Mouse (Mus musculus) heart, embryonic 15.5 days (tissue): Measurements from ENCODE around the gene Bag6. TPM values are rescaled to one million over a fixed set of nuclear protein-coding genes. Genes with fewer than 3 reads are reported as not detected.
A peak's percentile ranks its signal among the peaks of the same experiment; 100 is the strongest.

Experiments
- ATAC-seq: fragments of 200-750 bp; cut with Nextera tagmentation; replicated peaks from 2 replicates; pipeline ENCODE4 v1.8.0; 2017; ENCODE audit warnings: low read depth, moderate TSS enrichment; ENCODE audit not compliant: insufficient number of reproducible peaks, insufficient read depth, low FRiP score
- H3K27ac ChIP-seq: fragments of 300-500 bp; sonication (generic); 2 replicates; pipeline ENCODE4 v1.5.1; 2015; ENCODE audit warnings: mild to moderate bottlenecking, inconsistent platforms
- H3K27me3 ChIP-seq: fragments of 300-500 bp; sonication (generic); 2 replicates; pipeline ENCODE4 v1.6.1; 2015; ENCODE audit warnings: inconsistent platforms
- H3K36me3 ChIP-seq: fragments of 300-500 bp; sonication (generic); 2 replicates; pipeline ENCODE4 v1.6.1; 2015; ENCODE audit warnings: mild to moderate bottlenecking, inconsistent platforms
- H3K4me1 ChIP-seq: fragments of 300-500 bp; sonication (generic); replicated peaks from 2 replicates; pipeline ENCODE4 v1.6.1; 2015; ENCODE audit warnings: inconsistent platforms
- H3K4me2 ChIP-seq: fragments of 300-500 bp; sonication (generic); 2 replicates; pipeline ENCODE4 v1.6.1; 2015; ENCODE audit warnings: inconsistent platforms, mild to moderate bottlenecking, moderate library complexity
- H3K4me3 ChIP-seq: fragments of 300-500 bp; sonication (generic); 2 replicates; pipeline ENCODE4 v1.5.1; 2015; ENCODE audit warnings: mild to moderate bottlenecking, inconsistent platforms
- H3K9ac ChIP-seq: fragments of 300-500 bp; sonication (generic); 2 replicates; pipeline ENCODE4 v1.6.1; 2015; ENCODE audit warnings: mild to moderate bottlenecking, inconsistent platforms
- H3K9me3 ChIP-seq: fragments of 300-500 bp; sonication (generic); replicated peaks from 2 replicates; pipeline ENCODE4 v1.6.1; 2016; ENCODE audit warnings: inconsistent platforms
- WGBS: fragments of 180-500 bp; shearing (Covaris S2); methylation state at CpG from one replicate; pipeline ENCODE4 v1.1.7; 2015; ENCODE audit warnings: mixed read lengths; 5-methylcytosine and 5-hydroxymethylcytosine counted together
- microRNA-seq: library from miRNA; unstranded; fragments of <30 nt; microRNA quantifications from one replicate; pipeline ENCODE4, GENCODE M21; 2016
- polyA plus RNA-seq: library from polyadenylated mRNA; unstranded; fragments of >200 nt; fragmentation: Nextera tagmentation; extraction: Ambion mirVana; gene quantifications from 2 replicates; pipeline ENCODE4 v1.2.1, GENCODE M21; 2015

The Bag6 gene
- polyA plus RNA-seq, 1 experiment from 2014 or later = 40.8 TPM

DNA sequence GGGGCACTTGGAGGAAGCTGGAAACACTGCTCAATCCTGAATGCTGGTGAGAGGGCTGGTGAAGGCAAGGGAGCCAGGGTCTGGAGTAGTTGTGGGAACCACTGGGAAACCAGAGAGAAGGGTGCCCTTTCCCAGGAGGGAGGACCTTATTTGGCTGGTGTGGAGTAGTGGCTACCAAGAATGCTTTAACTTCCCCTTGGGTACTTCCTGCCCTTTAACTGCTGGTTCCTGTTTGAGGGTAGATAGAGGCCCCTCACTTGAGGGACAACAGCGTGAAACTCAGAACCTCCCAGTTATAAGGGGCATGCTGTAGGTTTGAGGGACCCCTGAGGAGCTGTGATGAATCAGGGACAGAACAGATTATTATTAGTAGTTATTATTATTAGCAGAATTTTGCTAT, 54.2 kb downstream of the Bag6 start:
- H3K27ac ChIP-seq = peak overlapping the region; percentile 37; the same call in 1 of the 2 replicates
- H3K9me3 ChIP-seq = no peaks in the 10 kb centered on the region
- WGBS = 55% methylated on average over 1 of the region's 1 CpGs
- H3K4me3 ChIP-seq = no peak overlapping the region
- H3K4me2 ChIP-seq = no peak overlapping the region
- peaks cover 8% of the 10 kb centered on the region for H3K27me3 ChIP-seq
- no peak for ATAC-seq
- H3K9ac ChIP-seq = no peak overlapping the region
- peaks cover 5% of the 10 kb centered on the region; the same call in 1 of the 2 replicates for H3K4me1 ChIP-seq
- no peaks in the 10 kb centered on the region for H3K36me3 ChIP-seq

DNA sequence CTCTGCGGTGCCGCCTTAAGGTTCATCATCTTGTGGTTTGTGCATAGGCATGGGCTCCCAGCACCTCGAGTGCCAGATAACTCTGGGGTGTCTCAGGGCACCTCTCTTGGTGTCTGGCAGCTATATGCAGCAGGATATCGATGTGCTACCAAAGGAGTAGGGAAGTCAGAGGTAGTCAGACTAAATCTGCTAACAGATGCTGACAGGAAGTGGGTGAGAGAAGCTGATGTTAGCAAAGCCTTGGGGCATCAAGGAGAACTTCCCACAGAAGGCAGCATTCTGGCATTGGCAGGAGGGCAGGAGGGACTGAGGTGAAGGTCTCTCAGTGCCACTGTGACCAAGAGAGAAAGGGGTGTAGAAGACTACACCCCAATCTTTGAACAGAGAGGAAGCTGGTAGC, 55.1 kb downstream of the Bag6 start:
- no peak for ATAC-seq
- Histone ChIP-seq H3K36me3 (no peaks in the 10 kb centered on the region), H3K9ac (no peak overlapping the region), H3K4me3 (no peak overlapping the region), H3K27me3 (peaks cover 17% of the 10 kb centered on the region), H3K27ac (peak overlapping the region; percentile 37; the same call in 1 of the 2 replicates), H3K4me2 (no peak overlapping the region), H3K4me1 (peaks cover 8% of the 10 kb centered on the region), H3K9me3 (no peaks in the 10 kb centered on the region)
- WGBS = 48% methylated on average over 4 of the region's 4 CpGs

DNA sequence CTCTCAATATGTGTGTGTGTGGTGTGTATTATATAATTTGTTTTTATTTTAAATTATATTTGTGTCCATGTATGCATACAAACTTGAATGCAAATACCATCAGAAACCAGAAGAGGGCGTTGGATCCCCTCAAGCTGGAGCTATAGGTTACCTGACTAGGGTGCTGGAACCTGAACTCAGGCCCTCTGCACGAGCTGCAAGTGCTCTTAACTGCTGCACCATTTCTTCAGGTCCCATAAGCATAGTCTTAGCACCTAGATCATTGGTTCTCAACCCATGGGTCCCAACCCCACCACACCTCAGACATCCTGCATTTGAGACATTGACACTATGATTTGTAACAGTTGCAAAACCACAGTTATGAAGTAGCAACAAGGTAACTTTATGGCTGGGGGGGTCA, 56.7 kb downstream of the Bag6 start:
- 64% methylated on average over 2 of the region's 2 CpGs for WGBS
- H3K4me3 ChIP-seq = no peak overlapping the region
- ATAC-seq = no peak
- H3K36me3 ChIP-seq = no peaks in the 10 kb centered on the region
- H3K27ac ChIP-seq = no peak overlapping the region
- no peaks in the 10 kb centered on the region for H3K9me3 ChIP-seq
- peaks cover 33% of the 10 kb centered on the region for H3K27me3 ChIP-seq
- H3K4me1 ChIP-seq = peaks cover 18% of the 10 kb centered on the region
- no peak overlapping the region for H3K4me2 ChIP-seq
- no peak overlapping the region for H3K9ac ChIP-seq

DNA sequence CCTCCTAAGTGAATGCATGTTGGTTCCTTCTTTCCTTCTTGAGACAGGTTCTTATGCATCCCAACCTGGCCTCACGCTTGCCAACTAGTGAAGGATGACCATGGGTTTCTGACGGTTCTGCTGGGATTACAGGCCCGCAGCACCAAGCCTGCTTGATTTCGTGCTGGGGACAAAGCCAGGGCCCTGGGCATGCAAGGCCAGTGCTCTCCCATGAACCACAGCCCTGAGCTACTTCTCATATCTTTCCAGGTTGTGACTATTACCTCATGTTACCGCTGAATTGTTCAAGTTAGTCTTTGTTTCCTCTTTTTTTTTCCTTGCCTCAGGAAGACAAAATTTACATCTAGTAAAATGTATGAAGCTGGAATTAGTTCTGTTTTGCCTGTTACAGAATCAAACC, 57.9 kb downstream of the Bag6 start:
- H3K4me2 ChIP-seq = no peak overlapping the region
- no peak overlapping the region for H3K27ac ChIP-seq
- WGBS = 71% methylated on average over 5 of the region's 5 CpGs
- no peaks in the 10 kb centered on the region for H3K9me3 ChIP-seq
- H3K36me3 ChIP-seq = no peaks in the 10 kb centered on the region
- no peak overlapping the region for H3K4me3 ChIP-seq
- no peak overlapping the region for H3K9ac ChIP-seq
- no peak for ATAC-seq
- peaks cover 18% of the 10 kb centered on the region for H3K4me1 ChIP-seq
- peaks cover 40% of the 10 kb centered on the region for H3K27me3 ChIP-seq

- H3K27ac ChIP-seq = no peak within 1 kb of the TSS
- no peak within 1 kb of the TSS for H3K9ac ChIP-seq
- H3K4me2 ChIP-seq = peak within 1 kb of the TSS; percentile 92
- WGBS = 43% methylated on average over 28 of the region's 28 CpGs
- H3K9me3 ChIP-seq = no peaks in the 10 kb centered on the region
- no peaks in the 10 kb centered on the region for H3K36me3 ChIP-seq
- peaks cover 50% of the 10 kb centered on the region for H3K27me3 ChIP-seq
- ATAC-seq = 0 out of 2 replicates have a peak, but pooled peaks have one; percentile 15
- H3K4me1 ChIP-seq = peaks cover 18% of the 10 kb centered on the region
- H3K4me3 ChIP-seq = peak within 1 kb of the TSS; percentile 57; the same call in 1 of the 2 replicates
Observed at GRCm38 (mm10) chr17:35193881-35194843, 59.2 kb downstream of the Bag6 start, which contains the start of gene Ltb. Gene Ltb (plus strand): TSS chr17:35194439.

- Histone ChIP-seq H3K4me2 (peak overlapping the region; percentile 92), H3K9ac (peak overlapping the region; percentile 56), H3K27ac (no peak overlapping the region), H3K9me3 (no peaks in the 10 kb centered on the region), H3K27me3 (peaks cover 57% of the 10 kb centered on the region), H3K4me3 (peak overlapping the region; percentile 57), H3K36me3 (no peaks in the 10 kb centered on the region), H3K4me1 (peaks cover 18% of the 10 kb centered on the region)
- 0 out of 2 replicates have a peak, but pooled peaks have one; percentile 20 for ATAC-seq
- 29% methylated on average over 19 of the region's 19 CpGs for WGBS
Observed at GRCm38 (mm10) chr17:35194844-35195630, 60.1 kb downstream of the Bag6 start.

GRCm38 (mm10) chr17:35195631-35196320, 60.8 kb downstream of the Bag6 start:
- H3K27me3 ChIP-seq = peaks cover 64% of the 10 kb centered on the region
- 1% methylated on average over 66 of the region's 66 CpGs for WGBS
- ATAC-seq = peak; percentile 85

GRCm38 (mm10) chr17:35196321-35196641, 61.3 kb downstream of the Bag6 start:
- Histone ChIP-seq H3K4me3 (peak overlapping the region; percentile 57), H3K4me2 (peak overlapping the region; percentile 92), H3K36me3 (no peaks in the 10 kb centered on the region), H3K9ac (peak overlapping the region; percentile 56), H3K27ac (no peak overlapping the region), H3K27me3 (peaks cover 68% of the 10 kb centered on the region), H3K9me3 (no peaks in the 10 kb centered on the region), H3K4me1 (peaks cover 18% of the 10 kb centered on the region)
- ATAC-seq = no peak
- WGBS = 27% methylated on average over 9 of the region's 9 CpGs

More at GRCm38 (mm10) chr17:35195631-35196320, 60.8 kb downstream of the Bag6 start:
- Histone ChIP-seq H3K4me1 (peaks cover 18% of the 10 kb centered on the region), H3K9ac (peak overlapping the region; percentile 56), H3K9me3 (no peaks in the 10 kb centered on the region), H3K4me2 (peak overlapping the region; percentile 92), H3K36me3 (no peaks in the 10 kb centered on the region), H3K4me3 (peak overlapping the region; percentile 57), H3K27ac (no peak overlapping the region)

Small RNAs within 50 kb of the gene (microRNA-seq; reads per million reads assigned to microRNA genes)
- not detected for gene Mir6973a

Other genes starting within 250 kb of the Bag6 start
- 2.0 and 3.3 TPM in 2 replicates for gene C2, start 236.9 kb upstream of the Bag6 start, polyA plus RNA-seq
- gene Ehmt2, start 236.7 kb upstream of the Bag6 start, polyA plus RNA-seq = 31.7 and 48.8 TPM in 2 replicates
- gene Slc44a4, start 220.7 kb upstream of the Bag6 start, polyA plus RNA-seq = 0.08 TPM in 1 of 2 replicates, not detected in the other
- gene Neu1, start 203.9 kb upstream of the Bag6 start, polyA plus RNA-seq = 16.1 and 19.9 TPM in 2 replicates
- gene Hspa1b, start 175.9 kb upstream of the Bag6 start, polyA plus RNA-seq = 0.16 and 0.30 TPM in 2 replicates
- not detected in 2 replicates for gene Gm20481, start 165.3 kb upstream of the Bag6 start, polyA plus RNA-seq
- gene Hspa1a, start 163.0 kb upstream of the Bag6 start, polyA plus RNA-seq = 3.5 and 4.8 TPM in 2 replicates
- 2.1 and 2.6 TPM in 2 replicates for gene Hspa1l, start 162.5 kb upstream of the Bag6 start, polyA plus RNA-seq
- 116 and 132 TPM in 2 replicates for gene Lsm2, start 153.3 kb upstream of the Bag6 start, polyA plus RNA-seq
- gene Vars, start 134.2 kb upstream of the Bag6 start, polyA plus RNA-seq = 43.0 and 89.7 TPM in 2 replicates
- gene Vwa7, start 118.6 kb upstream of the Bag6 start, polyA plus RNA-seq = 0.24 and 0.31 TPM in 2 replicates
- 1.4 and 2.8 TPM in 2 replicates for gene Sapcd1, start 107.2 kb upstream of the Bag6 start, polyA plus RNA-seq
- 2.7 and 3.8 TPM in 2 replicates for gene Msh5, start 88.4 kb upstream of the Bag6 start, polyA plus RNA-seq
- 307 and 332 TPM in 2 replicates for gene Clic1, start 85.2 kb upstream of the Bag6 start, polyA plus RNA-seq
- gene Ddah2, start 76.1 kb upstream of the Bag6 start, polyA plus RNA-seq = 168 and 202 TPM in 2 replicates
- gene Ly6g6c, start 69.8 kb upstream of the Bag6 start, polyA plus RNA-seq = 0.14 TPM in 1 of 2 replicates, not detected in the other
- gene Mpig6b, start 69.0 kb upstream of the Bag6 start, polyA plus RNA-seq = 0.77 and 0.81 TPM in 2 replicates
- 0.29 and 0.31 TPM in 2 replicates for gene Ly6g6e, start 58.3 kb upstream of the Bag6 start, polyA plus RNA-seq
- 2.2 and 2.4 TPM in 2 replicates for gene Ly6g6d, start 57.1 kb upstream of the Bag6 start, polyA plus RNA-seq
- gene Ly6g6f, start 49.6 kb upstream of the Bag6 start, polyA plus RNA-seq = 0.16 and 0.29 TPM in 2 replicates
- 64.7 and 80.1 TPM in 2 replicates for gene Abhd16a, start 45.9 kb upstream of the Bag6 start, polyA plus RNA-seq
- 0.41 TPM in 1 of 2 replicates, not detected in the other for gene Ly6g5c, start 26.9 kb upstream of the Bag6 start, polyA plus RNA-seq
- 0.31 and 0.66 TPM in 2 replicates for gene Ly6g5b, start 19.8 kb upstream of the Bag6 start, polyA plus RNA-seq
- gene Gpank1, start 13.7 kb upstream of the Bag6 start, polyA plus RNA-seq = 10.0 and 13.8 TPM in 2 replicates
- 200 and 211 TPM in 2 replicates for gene Csnk2b, start 13.1 kb upstream of the Bag6 start, polyA plus RNA-seq
- gene D17H6S53E, start 8.8 kb upstream of the Bag6 start, polyA plus RNA-seq = 10.1 and 11.2 TPM in 2 replicates
- 0.57 and 4.7 TPM in 2 replicates for gene Apom, start 3.1 kb upstream of the Bag6 start, polyA plus RNA-seq
- 95.1 and 142 TPM in 2 replicates for gene Prrc2a, start 29.7 kb downstream of the Bag6 start, polyA plus RNA-seq
- 7.5 and 9.6 TPM in 2 replicates for gene Aif1, start 40.9 kb downstream of the Bag6 start, polyA plus RNA-seq
- gene Lst1, start 53.3 kb downstream of the Bag6 start, polyA plus RNA-seq = 8.1 and 12.2 TPM in 2 replicates
- 1.5 and 4.8 TPM in 2 replicates for gene Ltb, start 59.3 kb downstream of the Bag6 start, polyA plus RNA-seq
- 0.43 TPM in 1 of 2 replicates, not detected in the other for gene Tnf, start 66.8 kb downstream of the Bag6 start, polyA plus RNA-seq
- 0.09 and 0.62 TPM in 2 replicates for gene Lta, start 70.2 kb downstream of the Bag6 start, polyA plus RNA-seq
- gene Gm16181, start 85.7 kb downstream of the Bag6 start, polyA plus RNA-seq = 0.35 and 0.48 TPM in 2 replicates
- 8.9 and 9.4 TPM in 2 replicates for gene Atp6v1g2, start 98.5 kb downstream of the Bag6 start, polyA plus RNA-seq
- gene Nfkbil1, start 100.6 kb downstream of the Bag6 start, polyA plus RNA-seq = 7.8 and 9.1 TPM in 2 replicates
- gene Ddx39b, start 106.6 kb downstream of the Bag6 start, polyA plus RNA-seq = 213 and 268 TPM in 2 replicates
- gene H2-D1, start 127.6 kb downstream of the Bag6 start, polyA plus RNA-seq = 56.6 and 101 TPM in 2 replicates
- gene H2-Q1, start 185.2 kb downstream of the Bag6 start, polyA plus RNA-seq = 0.06 and 0.09 TPM in 2 replicates
- gene H2-Q2, start 207.1 kb downstream of the Bag6 start, polyA plus RNA-seq = 1.3 and 1.6 TPM in 2 replicates
- gene H2-Q4, start 244.4 kb downstream of the Bag6 start, polyA plus RNA-seq = 2.1 and 5.5 TPM in 2 replicates